34 mouse cellular contexts compared by ENCODE assay signal in the genomic region with DNA sequence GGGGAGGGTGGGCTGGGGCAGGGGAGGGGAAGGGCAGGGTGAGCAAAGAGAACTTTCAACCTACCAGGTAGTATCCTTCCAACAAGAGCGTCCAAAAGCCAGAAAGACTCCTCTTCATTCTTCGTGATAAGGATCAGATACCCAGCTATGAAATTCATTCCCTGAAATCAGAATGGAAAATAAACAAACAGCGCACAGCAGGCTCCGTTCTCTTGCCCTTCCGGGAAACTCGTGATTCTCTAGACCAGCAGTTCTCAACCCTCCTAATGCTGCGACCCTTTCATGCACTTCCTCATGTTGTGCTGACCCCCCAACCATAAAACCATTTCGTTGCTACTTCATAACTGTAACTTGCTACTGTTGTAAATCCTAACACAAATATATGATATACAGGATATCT.
"Had no signal": no experiment of that assay in that cellular context is flagged by ENCODE, and none has a peak within 500 bp of the region (broad histone marks: within the 10 kb centered on the region; RNA-seq: fewer than 3 reads in every experiment).

No protein-coding gene starts in this region.

- H3K4me2 ChIP-seq: heart, embryonic 11.5 days; heart, embryonic 12.5 days; heart, embryonic 13.5 days; heart, embryonic 15.5 days; hindbrain, embryonic 12.5 days; hindbrain, embryonic 14.5 days; hindbrain, embryonic 15.5 days; intestine, embryonic 15.5 days; kidney, embryonic 15.5 days had no signal

- H3K9ac ChIP-seq: heart, embryonic 12.5 days; heart, embryonic 13.5 days; heart, embryonic 15.5 days; hindbrain, embryonic 12.5 days; hindbrain, embryonic 14.5 days; hindbrain, embryonic 15.5 days; intestine, embryonic 15.5 days; kidney, embryonic 15.5 days had no signal

- DNase-seq: heart, postnatal 10 days; heart, postnatal 14 days; heart, postnatal 36 days; heart, postnatal 4 days; kidney, adult 11 months; kidney, adult 18-20 months; kidney, adult 2 months; kidney, adult 8-10 months; kidney, adult 9 months; kidney, postnatal 10 days; kidney, postnatal 14 days; kidney, postnatal 25 days; kidney, postnatal 36 days; kidney, postnatal 4 days; layer of hippocampus, adult 9-11 months; layer of hippocampus, postnatal 36 days had no signal

- H3K27ac ChIP-seq: heart, embryonic 10.5 days; heart, embryonic 13.5 days; heart, embryonic 15.5 days; hindbrain, embryonic 10.5 days; hindbrain, embryonic 12.5 days; hindbrain, embryonic 14.5 days; hindbrain, embryonic 15.5 days; hindbrain, postnatal 0 days; intestine, embryonic 15.5 days; kidney, embryonic 15.5 days; kidney, postnatal 0 days; layer of hippocampus, adult 2 months had no signal

- H3K9me3 ChIP-seq: heart, embryonic 10.5 days; heart, embryonic 12.5 days; heart, embryonic 13.5 days; heart, embryonic 15.5 days; hindbrain, embryonic 10.5 days; hindbrain, embryonic 12.5 days; hindbrain, embryonic 15.5 days; intestine, embryonic 15.5 days; kidney, embryonic 15.5 days had no signal

- H3K36me3 ChIP-seq: heart, embryonic 15.5 days; hindbrain, embryonic 15.5 days had no signal

- H3K4me3 ChIP-seq: heart, embryonic 10.5 days; heart, embryonic 12.5 days; heart, embryonic 13.5 days; heart, embryonic 15.5 days; hindbrain, embryonic 10.5 days; hindbrain, embryonic 12.5 days; hindbrain, embryonic 15.5 days; intestine, embryonic 15.5 days; kidney, embryonic 15.5 days; layer of hippocampus, adult 2 months had no signal

- H3K4me1 ChIP-seq: hindbrain, embryonic 10.5 days; hindbrain, embryonic 12.5 days; hindbrain, embryonic 15.5 days; intestine, embryonic 15.5 days; kidney, embryonic 15.5 days had no signal

- H3K27me3 ChIP-seq: heart, embryonic 12.5 days; heart, embryonic 13.5 days; heart, embryonic 15.5 days; hindbrain, embryonic 12.5 days; hindbrain, embryonic 15.5 days; intestine, embryonic 15.5 days; kidney, embryonic 15.5 days had no signal

- ATAC-seq: hindbrain, embryonic 16.5 days; hindbrain, postnatal 0 days; inflammation-experienced regulatory T-cells, adult 6 months; intestine, embryonic 15.5 days; intestine, embryonic 16.5 days; intestine, postnatal 0 days had no signal
